Mouse (Mus musculus) frontal cortex, postnatal 14 days (tissue): ENCODE measurements at regions not wholly inside any gene's neighbourhood (a gene's known extent, or its start where the extent isn't known, plus 50 kb on each side); places are given as distances from the start of the nearest gene placed in this dataset.

Source experiments
- DNase-seq, 2 experiments: peaks; one replicate each; pipeline ENCODE4 v3.0.0; 2022; ENCODE audit warnings: low spot score in 2 of 2

GRCm38 (mm10) chr13:28409609-28409902 is 152.2 kb downstream of the Gm11361 start:
- DNase-seq: no peak

- no peak for DNase-seq
Observed at GRCm38 (mm10) chr13:28408868-28409608, 151.7 kb downstream of the Gm11361 start.

GRCm38 (mm10) chr13:28400459-28400858 is 143.1 kb downstream of the Gm11361 start:
- DNase-seq: no peak
